Mouse (Mus musculus): ENCODE measurements around the gene Srsf4.

The Srsf4 gene

GRCm38 (mm10) chr4:131873293-131874168, at the start of gene Srsf4:
TSS of gene Srsf4 (plus strand) at chr4:131873617.
- in situ Hi-C loops (cut with MboI, MseI): no loop called here

GRCm38 (mm10) chr4:131824939-131825338, 48.5 kb upstream of the Srsf4 start:
- in situ Hi-C loops (cut with MboI, MseI): no loop called here

GRCm38 (mm10) chr4:131825830-131826229, 47.6 kb upstream of the Srsf4 start:
- in situ Hi-C loops (cut with MboI, MseI): no loop called here

DNA sequence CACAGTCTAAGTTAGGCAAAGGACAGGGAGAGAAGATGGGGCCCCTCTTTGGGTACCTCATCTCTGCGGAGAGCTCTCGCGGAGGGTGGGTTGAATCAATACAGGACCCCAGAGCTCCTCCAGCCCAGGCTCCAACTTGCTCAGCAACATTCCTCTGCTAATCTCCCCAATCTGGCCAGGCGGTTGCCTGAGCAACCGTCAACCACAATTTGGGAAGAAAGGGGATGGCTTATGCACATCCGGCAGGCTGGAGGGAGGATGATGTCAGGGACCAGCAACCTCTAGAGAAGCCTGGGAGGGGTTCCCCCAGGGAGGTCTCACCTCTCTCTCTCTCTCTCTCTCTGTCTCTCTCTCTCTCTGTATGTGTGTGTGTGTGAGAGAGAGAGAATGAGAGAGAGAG, 46.5 kb upstream of the Srsf4 start:
- in situ Hi-C loops (cut with MboI, MseI): no loop called here

DNA sequence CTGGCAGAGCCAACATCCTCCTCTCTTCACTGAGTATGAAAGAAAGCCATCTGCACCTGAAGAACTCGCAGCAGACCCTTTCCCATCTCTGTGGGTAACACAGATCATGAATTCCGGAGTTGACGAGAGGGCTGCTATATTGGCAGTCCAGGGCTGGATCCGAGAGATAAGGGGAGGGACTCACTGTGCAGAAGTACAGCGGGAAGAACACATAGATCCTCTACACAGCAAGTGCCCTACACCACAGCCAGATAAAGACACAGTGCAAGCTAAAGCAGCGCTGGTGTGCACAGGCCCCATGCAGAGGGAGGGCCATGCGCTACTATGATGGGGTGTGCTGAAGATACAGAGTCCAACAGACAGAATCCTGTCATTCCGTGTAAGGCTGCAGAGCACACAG, 44.3 kb upstream of the Srsf4 start:
- in situ Hi-C loops (cut with MboI, MseI): no loop called here

GRCm38 (mm10) chr4:131831546-131832045, 41.8 kb upstream of the Srsf4 start:
- in situ Hi-C loops (cut with MboI, MseI): loop anchor here (5.0 kb wide), 1 partner anchor 104 kb away; no protein-coding TSS in a partner anchor

- in situ Hi-C loops (cut with MboI, MseI): loop anchor here (5.0 kb wide), 1 partner anchor 106 kb away; no protein-coding TSS in a partner anchor
These were observed 40.5 kb upstream of the Srsf4 start for GRCm38 (mm10) chr4:131832759-131833407.

DNA sequence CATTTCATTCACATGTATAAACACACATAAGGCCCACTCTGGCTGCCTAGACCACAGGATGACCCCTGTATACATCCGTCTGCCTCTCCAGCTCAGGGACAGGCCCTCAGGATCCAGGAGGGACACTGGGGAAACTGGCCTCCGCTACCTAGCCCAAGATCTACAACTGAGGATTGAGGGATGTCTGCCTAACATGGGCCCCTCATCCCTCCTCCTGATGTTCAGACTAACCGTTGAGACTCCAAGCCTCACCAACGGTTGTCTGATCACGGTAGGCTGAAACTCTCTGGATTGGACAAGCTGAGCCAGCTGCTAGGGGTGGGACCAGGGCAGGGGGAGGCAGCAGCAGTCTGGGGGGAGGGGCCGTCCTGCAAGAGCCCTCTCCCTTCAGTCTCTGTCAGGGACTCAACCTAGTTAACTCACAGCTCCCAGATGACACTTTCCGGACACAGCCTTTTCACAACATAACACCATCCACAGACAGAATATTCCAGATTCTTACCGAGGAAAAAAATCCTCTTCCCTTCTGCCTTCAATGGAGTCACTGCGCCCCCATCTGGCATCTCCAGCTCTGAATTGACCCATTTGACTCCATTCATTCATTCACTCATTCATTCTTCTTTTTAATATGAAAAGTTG, 39.3 kb upstream of the Srsf4 start:
- in situ Hi-C loops (cut with MboI, MseI): loop anchor here (5.0 kb wide), 1 partner anchor 107 kb away; no protein-coding TSS in a partner anchor

DNA sequence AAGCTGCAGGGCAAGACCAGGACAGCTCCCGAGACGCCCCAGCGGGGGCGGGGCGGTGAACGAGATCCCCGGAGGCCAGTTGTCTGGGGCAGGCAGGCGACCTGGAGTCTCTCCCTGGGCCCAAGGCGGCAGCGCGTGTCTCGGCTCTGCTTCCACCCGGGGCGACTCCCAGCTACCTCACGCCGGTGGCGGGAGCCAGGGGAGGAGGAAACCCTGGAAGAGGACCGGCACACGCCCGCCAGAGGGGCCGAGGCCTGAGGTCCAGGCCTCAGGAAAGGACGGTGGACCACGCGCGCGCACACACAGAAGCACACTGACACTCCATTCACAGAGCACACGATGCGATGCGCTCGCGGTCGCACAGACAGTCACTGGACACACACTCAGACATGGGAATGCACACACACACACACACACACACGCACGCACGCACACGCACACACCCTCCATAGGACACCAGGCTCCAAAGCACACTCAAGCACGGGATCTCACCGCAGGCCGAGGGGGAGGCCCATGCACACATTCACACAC, 37.0 kb upstream of the Srsf4 start:
- in situ Hi-C loops (cut with MboI, MseI): loop anchor here (5.0 kb wide), 1 partner anchor 869 kb away; no protein-coding TSS in a partner anchor

GRCm38 (mm10) chr4:131836891-131837491, 36.4 kb upstream of the Srsf4 start:
- in situ Hi-C loops (cut with MboI, MseI): loop anchor here (5.0 kb wide), 1 partner anchor 870 kb away; no protein-coding TSS in a partner anchor

- in situ Hi-C loops (cut with MboI, MseI): loop anchor here (5.0 kb wide), 1 partner anchor 871 kb away; no protein-coding TSS in a partner anchor
These were observed 35.4 kb upstream of the Srsf4 start, which contains the start of gene Ptpru for GRCm38 (mm10) chr4:131837872-131838524. TSS of gene Ptpru (minus strand) at chr4:131838288.

DNA sequence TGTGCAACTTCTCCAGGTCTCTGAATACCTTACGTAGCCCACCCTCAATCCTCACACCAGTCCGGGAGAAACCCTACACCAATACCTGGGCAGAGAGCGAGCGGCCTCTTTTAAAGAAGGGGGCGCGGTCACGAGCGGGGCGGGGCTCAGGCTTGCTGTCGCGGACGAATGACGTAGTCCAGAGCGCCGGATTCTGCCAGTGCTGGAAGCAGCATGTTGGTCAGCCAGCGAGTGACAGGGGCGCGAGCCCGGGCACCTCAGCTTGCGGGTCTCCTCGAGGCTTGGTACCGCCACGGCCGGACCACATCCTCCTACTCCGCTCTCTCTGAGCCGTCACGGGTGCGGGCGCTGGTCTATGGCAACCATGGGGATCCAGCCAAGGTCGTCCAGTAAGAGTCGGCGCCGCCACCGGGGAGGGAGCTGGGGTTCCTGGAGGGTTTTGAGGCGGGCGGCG, 30.1 kb upstream of the Srsf4 start, which contains the start of gene Mecr:
Gene Mecr, plus strand, starts transcription at position 181 of the 454 bp plus-strand sequence.
- in situ Hi-C loops (cut with MboI, MseI): no loop called here

GRCm38 (mm10) chr4:131845991-131846778, 27.2 kb upstream of the Srsf4 start:
- in situ Hi-C loops (cut with MboI, MseI): no loop called here

GRCm38 (mm10) chr4:131848082-131848481, 25.3 kb upstream of the Srsf4 start:
- in situ Hi-C loops (cut with MboI, MseI): no loop called here

DNA sequence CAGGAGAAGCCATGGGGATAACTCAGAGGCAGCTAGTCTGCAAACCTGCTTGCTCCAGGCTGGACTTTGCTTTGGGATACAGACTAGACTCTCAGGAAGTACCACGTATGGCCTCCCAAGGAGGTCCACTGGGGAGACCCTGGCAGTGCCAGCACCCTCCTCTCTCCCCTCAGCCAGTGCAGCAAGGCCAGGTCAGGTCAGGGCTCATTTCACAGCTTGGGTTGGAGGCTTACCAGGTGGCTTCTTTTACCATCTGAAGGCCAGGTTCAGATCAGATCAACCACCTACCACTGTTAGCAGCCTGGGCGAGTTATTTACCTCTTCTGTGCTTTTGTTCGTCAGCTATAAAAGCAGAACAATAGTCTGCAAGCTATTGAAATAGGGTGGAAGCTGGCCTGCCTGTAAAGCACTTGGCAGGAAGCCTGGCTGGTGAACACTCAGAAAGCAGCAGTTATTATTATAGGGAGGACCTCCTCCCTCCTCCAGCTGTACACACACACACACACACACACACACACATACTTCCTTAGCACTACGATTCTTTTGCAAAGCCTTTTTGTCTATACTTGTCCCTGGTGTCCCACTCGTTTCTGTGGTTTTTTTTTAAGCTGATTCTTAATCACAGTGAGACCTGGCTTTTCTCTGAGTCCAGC, 23.3 kb upstream of the Srsf4 start:
- in situ Hi-C loops (cut with MboI, MseI): no loop called here

DNA sequence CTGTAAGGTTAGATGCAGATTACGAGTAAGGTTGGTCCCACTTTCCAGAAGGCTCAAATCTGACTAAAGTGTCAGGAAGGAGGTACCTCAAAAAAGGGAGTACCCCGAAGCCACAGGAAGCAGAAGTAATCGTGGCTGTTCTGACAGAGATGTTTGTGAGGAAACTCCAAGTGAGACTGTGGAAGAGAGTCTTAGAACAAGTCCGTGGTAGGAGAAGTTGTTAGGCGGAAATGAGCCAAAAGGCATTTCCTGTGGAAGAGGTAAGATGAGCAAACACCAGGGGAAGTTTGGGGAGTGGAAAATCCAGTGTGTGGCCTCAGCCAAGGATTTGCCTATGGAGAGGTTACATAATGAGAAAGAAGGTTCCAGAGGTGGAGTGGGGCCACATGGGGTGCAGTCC, 18.5 kb upstream of the Srsf4 start:
- in situ Hi-C loops (cut with MboI, MseI): no loop called here

GRCm38 (mm10) chr4:131860492-131861340, 12.7 kb upstream of the Srsf4 start:
- in situ Hi-C loops (cut with MboI, MseI): no loop called here

DNA sequence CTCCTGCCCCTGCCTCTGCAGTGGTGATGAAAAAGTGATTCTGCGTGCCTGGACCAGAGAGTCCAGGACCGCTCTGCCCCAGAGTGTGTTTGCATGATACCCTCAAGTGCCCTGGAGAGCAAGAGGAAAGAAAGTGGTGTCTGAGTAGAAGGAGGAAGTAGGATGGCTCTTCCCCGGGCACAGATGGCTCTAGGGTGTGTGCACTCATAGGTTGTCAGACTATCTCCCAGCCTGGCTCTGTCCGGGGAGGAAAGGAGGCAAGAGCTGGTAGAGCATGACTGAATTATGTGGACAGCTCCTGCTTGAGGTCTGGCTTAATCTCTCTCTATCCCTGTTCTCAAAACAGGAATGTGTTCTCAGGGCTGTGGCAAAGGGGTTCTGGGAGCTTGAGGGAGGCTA, 12.1 kb upstream of the Srsf4 start:
- in situ Hi-C loops (cut with MboI, MseI): no loop called here

Measured in T-helper 2 cell (primary cell).